Mouse (Mus musculus) spleen, adult 2 months (tissue): ENCODE measurements around the gene Lrfn4.

Experiments
- CTCF ChIP-seq: fragments of 200-500 bp; IDR thresholded peaks from 2 replicates; pipeline ENCODE4 v1.5.1; 2011; ENCODE audit warnings: mild to moderate bottlenecking, inconsistent platforms; ENCODE audit not compliant: insufficient read depth, insufficient read length, insufficient replicate concordance; ENCODE audit errors: extremely low read depth
- POLR2A ChIP-seq: fragments of 200-500 bp; IDR thresholded peaks from 2 replicates; pipeline ENCODE4 v1.6.1; 2011; ENCODE audit warnings: low read depth, low read length, inconsistent platforms

DNA sequence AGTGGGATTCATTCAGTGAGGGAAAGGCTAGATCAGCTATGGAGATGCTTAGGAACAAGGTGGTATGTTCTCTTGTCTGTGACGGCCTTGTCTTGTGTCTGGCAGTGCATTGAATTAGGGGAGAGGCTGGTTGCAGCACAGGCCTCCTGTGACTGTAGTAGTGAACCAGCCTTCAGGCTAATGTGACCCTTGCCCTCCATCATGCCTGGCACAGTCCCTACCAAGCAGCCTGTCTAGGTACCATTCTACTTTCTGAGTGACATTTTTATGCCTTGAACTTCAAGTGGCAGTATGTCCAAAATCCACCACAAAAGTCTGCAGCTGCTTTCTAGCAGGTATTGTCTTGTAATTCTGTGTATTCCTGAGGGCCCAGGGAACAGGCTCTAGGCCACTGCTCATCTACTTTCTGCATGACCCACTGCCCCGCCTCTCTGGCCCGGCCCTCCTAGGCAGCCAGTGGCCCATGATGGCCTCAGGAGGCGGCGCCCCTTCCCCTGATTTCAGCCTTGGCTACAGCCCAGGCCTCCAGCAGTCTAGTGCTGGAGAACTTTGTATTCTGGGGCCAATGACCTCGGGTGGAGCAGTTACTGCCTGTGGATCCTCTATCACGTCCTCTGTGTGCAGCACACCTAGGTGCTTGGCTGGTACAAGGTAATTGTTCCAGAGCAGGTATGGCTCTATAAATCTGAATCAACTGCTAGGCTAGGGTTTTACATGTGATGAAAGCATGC lies 21.5 kb downstream of the Lrfn4 start:
- TF ChIP-seq CTCF (no peak), POLR2A (no peak)
